Mouse (Mus musculus) cerebellum, adult 11 months (tissue): ENCODE results near the gene Mus81.

Source experiments
- DNase-seq: peaks from one replicate; pipeline ENCODE4 v3.0.0; 2022

The Mus81 gene

DNA sequence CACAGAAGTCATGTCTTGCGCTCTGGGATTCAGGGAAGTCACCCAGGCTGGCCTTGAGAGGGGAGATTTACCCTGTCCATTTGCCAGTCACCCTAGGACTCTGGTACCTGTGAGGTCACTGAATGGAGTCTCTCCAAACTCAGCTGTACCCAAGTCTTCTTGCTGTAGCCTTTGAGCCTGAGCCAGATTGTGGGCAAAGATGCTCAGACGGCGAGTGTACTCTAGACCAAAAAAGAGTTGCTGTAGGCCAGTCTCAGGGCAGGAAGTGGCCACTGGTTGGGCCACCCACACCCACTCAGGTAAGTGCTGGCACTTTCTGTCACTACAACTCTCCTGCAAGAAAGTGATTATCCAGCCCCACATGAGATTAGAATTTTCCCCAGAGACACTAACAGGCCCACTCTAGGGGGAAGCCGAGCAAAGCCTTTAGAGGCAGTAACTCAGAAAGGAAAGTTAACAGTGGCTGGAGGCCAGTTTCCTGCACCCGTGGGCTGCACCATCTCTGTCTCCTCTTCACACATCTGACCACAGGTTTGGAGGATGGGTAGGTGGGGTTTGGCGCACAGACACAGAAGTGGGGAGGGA lies 21.2 kb downstream of the Mus81 start:
- DNase-seq = no peak

DNA sequence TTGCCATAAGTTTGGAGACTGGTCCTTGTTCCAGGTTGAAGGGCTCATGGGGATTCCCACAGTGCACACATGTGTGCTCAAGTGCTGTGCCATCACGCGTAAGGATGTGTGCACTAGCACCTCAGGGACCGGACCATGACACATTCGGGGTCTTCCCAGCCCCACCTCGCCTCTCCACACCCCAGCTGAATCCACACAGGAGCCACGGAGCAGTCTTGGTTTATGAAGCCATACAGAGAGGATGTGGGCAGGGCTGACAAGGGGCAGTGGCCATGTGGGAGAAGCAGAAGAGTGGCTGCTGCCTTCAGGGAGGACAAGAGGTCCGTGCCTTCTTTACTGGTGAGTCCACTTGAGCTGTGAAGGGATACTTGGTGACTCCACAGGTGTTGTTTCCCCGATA lies 23.2 kb downstream of the Mus81 start:
- no peak for DNase-seq

DNA sequence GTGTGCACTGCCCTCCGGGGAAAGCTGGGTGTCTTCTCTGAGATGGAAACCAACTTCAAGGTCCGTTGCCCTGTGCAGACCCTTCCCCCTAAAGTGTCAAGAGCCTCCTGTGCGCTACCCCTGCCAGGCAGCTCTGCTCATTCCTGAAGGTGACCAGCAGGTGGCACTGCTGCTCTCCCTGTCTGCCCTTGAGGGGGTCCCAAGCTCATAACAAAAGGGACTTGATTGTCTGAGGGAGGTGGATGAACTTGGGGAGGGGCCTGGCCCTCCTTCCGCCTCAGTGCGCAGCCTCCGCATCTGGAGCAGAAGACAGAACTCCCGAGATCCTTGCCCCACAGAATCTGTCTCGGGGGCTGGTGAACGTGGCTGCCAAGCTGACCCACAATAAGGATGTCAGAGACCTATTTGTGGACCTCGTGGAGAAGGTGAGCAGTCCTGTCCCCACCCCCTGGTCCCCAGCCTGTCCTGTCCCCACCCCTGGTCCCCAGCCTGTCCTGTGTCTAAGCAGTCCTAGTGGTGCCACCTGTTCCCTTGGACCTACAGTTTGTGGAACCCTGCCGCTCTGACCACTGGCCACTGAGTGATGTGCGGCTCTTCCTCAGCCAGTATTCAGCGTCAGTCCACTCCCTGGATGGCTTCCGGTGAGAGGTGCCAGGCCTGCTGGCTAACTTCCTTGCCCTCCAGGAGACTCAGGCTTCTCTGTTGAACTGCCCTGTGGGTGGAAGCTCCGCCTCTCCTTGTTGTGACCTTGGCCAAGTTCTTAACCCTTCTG lies 24.2 kb downstream of the Mus81 start:
- DNase-seq = peak; percentile 70

DNA sequence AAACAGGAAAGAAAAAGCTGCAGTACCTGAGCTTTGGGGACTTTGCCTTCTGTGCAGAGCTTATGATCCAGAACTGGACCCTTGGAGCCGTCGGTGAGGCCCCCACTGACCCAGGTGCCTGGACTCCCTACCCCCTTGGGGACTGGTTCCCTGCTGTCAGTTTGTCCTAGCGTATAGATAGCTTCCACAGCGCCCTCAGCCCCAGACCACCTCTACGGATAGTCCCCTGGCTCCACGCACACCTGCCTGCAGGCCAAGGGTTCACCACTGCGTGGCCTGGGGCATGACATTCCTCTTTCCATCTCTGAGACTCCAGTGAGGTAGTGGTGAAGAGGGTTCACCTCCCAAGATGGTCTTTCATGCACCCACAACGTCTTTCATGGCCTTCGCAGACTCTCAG lies 25.0 kb downstream of the Mus81 start:
- no peak for DNase-seq

DNA sequence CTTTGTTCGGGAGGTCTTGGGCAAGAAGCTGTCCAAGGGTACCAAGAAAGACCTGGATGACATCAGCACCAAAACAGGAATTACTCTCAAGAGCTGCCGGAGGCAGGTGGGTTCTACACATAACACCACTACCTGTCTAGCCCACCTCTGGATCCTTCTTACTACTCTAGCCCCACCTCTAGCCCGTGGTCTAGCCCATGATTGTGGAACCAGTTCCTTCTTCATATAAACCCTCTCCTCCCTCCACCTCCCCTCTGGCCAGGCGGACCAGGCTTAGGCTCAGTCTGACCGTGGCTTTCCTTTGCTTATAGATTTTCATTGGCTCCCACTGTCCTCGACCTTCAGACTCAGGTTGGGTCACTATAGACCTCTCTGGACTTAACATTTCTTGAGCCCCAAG lies 26.8 kb downstream of the Mus81 start:
- DNase-seq = no peak

DNA sequence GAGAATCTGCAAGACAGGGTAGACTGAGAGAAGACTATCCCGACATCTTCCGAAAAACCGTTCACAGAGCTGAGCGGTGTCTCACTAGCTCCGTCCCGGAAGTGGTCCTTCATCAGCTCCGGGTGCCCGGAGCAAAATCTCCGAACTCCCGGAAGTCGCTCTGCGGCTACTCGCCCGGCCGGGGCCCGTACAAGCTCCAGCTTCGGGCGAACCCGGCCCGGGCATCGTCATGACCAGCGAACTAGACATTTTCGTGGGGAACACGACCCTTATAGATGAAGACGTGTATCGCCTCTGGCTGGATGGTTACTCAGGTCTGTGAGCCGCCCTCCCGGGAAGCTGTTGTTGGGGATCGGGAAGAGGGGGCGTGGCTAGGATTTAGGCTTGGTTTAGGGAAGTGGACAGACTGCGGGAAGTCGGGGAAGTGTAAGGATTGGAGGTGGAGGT lies 27.7 kb downstream of the Mus81 start, which contains the start of gene Fibp:
Gene Fibp, plus strand, starts transcription at position 151 of the 447 bp plus-strand sequence.
- peak; percentile 83 for DNase-seq

DNA sequence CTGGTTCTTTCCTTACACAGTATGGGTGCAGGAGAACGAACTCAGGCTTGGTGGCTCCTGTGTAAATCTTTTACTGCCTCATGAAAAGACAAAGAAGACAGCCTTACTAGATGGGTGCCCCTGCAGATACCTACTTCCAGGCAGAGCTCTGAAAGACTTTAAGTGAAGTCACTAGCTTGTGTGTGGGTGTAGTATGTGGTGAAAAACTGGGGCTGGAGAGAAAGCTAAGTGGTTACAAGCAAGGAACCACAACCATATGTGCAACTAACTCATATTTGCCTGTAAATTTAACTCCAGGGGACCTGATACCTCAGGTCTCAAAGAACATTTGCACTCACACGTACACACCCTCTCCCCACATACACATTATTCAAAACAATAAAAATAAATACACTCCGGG lies 28.3 kb downstream of the Mus81 start:
- no peak for DNase-seq

DNA sequence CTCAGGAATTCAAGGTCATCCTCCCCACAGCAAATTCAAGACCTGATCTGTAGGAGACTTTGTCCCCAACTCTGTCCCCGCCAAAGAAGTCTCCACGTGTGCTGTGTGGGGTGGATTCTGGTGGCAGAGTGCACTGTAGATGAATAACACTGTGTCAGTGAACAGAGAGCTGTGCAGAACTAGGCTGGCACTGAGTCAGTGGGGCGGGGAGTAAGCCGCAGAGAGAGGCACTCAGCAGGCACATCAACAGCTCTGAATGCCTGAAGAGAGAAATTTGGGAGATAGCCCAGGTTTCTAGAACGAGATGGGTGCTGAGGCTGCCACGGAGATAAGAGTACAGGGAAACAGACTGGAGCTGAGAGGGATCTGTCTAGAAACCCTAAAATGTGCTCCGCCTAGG lies 29.2 kb downstream of the Mus81 start:
- DNase-seq = no peak

DNA sequence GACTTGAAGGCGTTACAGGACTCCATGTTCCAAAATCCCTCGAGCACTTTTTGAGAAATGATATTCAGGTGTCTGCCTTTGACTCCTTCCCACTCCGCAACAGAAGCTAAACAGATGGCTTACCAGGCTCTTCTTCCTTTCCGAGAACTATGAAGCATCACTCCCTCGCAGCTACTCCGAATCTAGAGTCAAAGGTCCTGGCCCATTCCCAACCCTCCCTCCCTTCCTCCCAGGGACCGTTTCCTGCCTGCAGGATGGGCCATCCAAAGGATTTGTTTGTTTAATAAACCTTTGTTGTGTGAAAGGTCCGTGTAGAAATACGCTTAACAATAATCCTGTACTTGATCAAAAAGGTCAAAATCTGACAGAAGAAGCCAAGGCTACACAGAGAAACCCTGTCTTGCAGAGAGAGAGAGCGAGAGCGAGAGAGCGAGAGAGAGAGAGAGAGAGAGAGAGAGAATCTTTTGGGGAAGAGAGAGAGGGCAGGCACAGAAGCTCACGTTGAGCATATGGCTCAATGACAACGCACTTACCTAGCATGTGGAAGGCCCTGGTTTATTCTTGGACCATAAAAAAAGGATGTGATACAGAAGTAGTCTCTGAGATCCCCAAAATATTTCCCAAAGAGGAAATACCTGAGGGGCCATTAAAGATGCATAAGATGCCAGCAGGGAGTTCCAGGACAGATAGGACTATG lies 30.3 kb downstream of the Mus81 start, which contains the start of gene Ccdc85b:
Gene Ccdc85b, minus strand, starts transcription at position 149 of the 697 bp plus-strand sequence.
- no peak for DNase-seq

DNA sequence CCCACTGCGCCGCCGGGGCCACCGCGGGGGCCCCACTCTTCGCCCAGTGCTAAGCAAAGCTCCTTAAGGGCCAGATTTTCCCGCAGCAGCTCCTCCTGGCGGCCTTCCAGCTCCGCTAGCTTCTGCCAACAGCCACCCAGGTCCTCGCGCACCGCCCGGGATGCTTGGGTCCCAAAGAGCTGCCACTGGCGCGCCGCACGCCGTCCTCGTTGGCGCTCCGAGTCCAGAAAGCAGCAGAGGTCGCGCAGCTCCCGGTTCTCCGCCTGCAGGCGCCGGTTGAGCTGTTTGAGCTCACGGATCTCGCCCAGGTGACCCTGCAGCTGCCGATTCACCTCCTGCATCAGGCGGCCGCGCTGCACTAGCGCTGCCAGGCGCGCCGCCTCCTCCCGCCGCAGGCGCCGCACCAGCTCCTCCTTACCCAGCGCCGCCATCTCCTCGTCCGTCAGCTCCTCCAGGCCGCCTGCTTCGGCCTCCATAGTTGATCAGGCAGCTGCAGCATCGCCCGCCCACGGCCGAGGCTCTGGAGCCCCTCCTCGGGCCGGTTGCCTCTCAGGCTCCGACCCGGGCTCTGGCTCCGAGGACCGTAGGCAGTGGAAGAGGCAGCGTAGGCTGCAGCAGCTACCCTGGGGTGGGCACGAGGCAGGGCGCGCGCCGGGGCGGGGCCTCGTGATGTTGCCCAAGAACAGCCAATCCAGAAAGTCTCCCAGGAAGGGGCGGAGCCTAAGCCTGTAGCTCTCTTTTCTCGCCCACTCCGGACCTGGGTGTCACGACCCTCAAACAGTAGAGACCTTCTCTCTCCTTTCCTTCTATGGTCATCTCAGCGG lies 31.1 kb downstream of the Mus81 start:
- DNase-seq = peak; percentile 96

DNA sequence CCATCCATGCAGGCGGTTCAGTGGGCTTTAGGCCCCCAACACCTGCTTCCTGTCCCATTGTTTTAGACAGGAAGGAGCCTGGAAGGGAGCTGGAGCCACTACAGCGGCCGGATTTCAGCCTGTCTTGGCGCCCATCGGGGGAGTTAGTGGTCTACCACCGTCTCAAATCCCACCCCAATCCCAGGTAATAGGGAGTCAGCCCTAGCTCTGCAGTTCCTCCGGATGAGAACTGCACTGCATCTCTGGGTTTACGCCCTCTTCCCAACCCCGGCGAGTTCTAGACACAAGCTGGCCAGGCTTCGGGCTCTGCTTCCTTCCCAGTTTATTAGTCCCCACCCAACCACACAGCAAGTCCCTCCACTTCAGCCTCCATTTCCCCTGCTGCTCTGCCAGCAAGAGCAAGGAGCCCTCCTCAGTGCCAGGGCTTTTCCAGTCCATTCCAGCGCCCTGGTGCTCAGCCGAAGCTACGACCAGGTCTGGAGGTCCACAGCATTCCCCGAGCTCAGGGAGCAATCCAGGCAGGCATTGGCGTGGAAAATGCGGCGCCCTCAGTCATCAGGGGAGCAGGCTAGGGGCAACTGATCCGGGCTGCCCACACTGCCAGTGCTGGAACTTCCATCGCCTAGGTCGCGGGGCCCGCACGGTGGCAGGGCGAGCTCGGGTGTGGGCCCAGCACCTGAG lies 31.8 kb downstream of the Mus81 start:
- DNase-seq = no peak

DNA sequence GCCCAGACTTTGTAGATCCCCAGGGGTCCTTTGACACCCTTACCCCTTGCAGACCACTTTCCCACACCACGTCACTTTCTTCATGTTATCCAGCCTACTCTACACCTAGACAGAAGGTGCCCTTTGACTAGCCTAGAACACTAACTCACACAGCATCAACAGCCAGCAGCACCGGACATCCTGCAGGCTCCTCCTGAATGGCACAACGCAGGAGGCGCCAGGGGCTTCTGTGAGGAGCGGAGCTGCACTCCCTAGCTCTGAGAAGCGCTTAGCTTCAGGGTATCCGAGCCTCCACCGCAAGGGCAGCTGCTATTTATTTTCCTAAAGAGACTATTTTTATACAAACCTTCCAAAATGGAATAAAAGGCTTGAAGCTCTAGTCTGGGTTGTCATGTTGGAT lies 32.6 kb downstream of the Mus81 start:
- no peak for DNase-seq

DNA sequence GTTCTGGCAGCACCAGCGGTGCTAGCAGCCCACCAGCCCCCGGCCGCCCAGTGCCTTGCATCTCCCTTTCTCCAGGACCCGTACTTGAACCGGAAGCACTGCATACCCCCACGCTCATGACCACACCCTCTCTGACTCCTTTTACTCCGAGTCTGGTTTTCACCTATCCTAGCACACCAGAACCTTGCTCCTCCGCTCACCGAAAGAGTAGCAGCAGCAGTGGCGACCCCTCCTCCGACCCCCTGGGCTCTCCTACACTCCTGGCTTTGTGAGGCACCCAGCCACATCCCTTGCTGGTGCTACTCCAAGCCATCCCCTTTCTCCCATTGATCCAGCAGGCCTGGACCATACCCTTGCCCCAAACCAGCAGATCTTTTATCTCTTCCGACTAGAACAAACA lies 33.2 kb downstream of the Mus81 start:
- no peak for DNase-seq

DNA sequence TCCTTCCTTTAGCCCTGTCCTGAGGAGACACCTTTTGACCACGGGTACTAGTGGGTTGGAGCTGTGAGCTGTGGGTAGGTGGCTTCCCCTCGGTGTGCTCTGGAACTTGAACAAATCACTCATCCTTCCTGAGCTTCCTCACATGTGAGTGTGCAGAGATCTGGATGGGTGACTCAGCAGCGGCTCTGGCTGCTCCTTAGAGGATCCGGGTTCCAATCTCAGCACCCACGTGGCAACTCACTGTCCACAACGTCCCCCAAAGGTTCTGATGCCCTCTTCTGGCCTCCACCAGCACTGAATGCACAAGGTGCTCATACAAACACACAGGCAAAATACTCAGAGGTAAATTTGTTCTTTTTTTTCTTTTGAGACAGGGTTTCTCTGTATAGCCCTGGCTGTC lies 36.4 kb downstream of the Mus81 start:
- no peak for DNase-seq

DNA sequence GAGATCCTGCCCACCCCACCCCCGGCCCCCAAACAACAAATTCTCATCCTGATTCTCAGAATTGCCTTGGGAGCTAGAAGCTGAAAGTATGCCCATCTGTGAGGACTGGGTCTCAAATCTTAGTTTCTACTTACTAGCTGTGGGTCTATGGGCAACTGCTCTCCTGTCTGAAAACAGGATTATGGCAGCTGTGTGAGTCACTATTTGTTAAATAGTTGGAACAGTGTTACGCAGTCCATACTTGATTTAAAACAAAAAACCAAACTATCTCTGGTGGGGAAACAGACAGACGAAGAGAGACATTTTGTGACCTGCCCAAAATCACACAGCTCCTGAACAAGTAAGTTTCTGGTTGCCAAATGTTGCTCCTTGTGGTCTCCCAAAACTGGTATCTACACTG lies 38.5 kb downstream of the Mus81 start:
- no peak for DNase-seq

DNA sequence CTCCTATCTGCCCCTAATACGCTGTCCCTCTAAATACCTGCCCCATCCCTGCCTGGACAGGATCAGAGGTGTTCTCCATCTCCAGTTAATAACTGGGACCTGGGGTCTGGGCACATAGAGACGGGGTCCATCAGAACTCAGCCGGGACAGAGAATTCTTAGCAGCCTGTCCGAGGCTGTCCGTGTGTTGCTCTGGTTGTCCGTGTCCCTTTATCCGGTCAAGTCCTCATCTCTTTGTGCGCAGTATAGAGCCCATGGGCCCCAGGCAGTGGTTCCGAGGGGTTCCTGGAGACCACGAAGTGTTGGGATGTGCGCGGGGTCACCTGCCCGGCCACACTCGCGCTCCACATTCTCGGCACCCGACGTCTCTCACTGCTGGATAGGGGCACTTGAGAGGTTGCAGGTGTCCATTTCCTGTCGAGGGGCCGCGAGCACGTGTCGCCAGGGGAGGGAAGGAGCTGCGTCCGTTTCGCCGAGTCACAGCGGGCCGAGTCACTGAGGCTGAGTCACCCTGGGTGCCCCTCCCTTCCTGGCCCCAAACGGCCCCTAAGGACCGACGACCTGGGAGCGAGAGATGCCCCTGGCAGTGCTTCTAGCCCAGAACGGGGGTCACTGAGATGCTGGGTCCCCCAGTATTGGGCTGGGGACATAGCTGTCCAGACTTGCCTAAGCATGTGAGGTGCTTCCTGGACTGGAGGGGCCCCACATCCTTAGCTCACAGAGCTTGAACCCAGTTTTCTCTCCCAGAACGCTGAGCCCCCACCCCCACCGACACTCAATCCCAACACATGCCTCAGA lies 39.6 kb downstream of the Mus81 start:
- no peak for DNase-seq

DNA sequence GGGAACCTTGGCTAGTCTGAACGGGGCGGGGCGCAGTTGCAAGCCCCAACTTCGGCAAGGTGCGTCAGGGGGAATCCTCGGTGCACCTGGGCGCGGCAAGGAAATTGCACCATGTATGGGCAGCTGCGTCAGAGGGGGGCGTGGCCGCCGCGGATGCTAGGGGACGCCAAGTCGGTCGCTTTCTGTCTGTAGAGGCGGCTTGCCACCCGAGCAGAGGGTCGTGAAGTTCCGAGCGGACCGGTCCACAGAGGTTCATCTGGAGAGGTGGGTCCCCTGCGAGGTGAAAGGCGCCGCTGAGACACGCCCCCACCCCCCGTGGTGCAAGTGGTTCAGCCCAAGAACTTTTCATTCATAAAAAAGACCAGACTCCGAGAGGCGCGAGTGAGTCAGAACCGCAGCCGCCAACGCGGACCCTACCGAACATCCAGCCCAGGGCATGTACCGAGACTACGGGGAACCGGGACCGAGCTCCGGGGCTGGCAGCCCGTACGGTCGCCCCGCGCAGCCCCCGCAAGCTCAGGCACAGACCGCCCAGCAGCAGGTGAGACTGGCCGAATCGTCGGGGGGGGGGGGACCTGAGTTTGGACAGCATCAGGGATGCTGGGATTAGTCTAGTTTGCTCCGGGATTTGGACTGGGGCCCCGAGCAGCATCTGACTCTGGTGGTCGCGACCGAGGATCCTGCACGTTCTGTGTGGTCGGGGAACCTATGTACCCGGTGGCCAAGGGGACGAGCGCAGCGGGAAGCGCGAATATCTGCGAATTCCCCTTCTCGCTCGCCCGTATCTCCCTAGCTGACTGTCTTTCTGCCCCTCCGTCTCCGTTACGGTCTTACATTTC lies 40.5 kb downstream of the Mus81 start, which contains the start of gene Fosl1:
Gene Fosl1, plus strand, starts transcription at position 33 of the 839 bp plus-strand sequence.
- peak; percentile 57 for DNase-seq

DNA sequence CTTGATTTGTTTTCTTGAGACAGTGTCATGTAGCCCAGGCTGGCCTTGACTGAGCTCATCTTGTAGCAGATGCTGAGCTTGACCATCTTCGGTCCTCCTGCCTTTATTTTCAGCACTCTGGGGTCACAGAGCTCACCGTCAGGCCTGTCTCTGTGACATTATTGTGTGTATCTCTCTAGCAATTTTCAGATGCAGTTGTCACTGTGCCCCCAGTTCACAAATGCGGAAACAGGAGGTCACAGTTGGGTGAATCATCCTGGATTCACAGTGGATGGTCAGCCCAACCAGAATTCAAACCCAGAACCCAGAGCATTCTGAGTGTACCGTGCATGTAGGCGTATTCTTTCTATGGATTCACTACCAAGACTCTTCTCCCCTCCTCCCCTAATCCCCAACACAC lies 42.5 kb downstream of the Mus81 start:
- DNase-seq = no peak

DNA sequence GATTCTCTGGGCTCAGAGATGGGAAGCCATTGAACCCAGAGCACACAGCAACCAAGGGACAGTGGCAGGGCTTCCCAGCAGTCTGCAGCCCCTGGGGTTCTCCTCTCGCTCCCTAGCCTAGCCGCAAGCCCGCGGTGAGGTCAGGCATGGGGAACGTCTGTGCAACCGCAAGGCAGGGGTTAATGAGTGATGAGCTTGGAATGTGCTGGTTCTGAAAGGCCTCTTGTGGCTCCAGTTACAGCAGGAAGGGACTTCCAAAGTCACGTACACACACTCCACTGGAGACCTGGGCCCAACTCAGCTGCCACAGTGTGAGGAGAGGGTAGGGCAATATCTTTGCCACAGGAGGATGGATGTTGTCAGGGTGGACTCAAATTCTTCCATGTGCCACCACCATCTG lies 43.2 kb downstream of the Mus81 start:
- DNase-seq = no peak

DNA sequence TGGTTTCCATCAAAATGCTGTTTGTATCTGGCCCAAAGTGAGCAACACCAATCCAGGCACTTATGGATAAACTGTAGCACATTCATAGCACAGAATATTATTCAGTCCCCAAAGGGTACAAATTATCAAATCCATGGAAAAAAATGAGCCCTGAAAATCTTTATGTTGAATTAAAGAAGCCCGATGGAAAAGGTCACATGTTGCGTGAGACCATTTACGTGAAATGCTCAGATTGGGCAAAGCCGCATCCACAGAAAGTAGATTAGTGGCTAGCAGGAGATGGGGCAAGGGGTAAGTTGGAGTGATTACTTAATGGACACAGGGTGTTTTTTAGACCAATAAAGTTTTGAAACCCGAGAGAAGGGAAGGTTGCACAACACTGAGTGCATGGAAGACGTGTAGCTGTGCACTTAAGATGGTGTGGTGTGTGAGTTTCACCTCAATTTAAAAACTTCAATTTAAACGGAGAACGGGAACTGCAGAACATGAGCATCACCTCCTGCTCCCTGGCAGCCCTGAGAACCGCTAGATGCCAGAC lies 43.8 kb downstream of the Mus81 start:
- no peak for DNase-seq
